In genomic region chr1:138571565-138572361, GRCm38 (mm10) we compare ENCODE assay signal across 10 mouse cellular contexts. TPM values are rescaled to one million over a fixed set of nuclear protein-coding genes. Genes with fewer than 3 reads are reported as not detected.
DNase-seq lines count a peak whose midpoint lies in the region; ATAC-seq lines count a peak whose summit lies in the region.
"Had no signal": no experiment of that assay in that cellular context is flagged by ENCODE, and none has a peak within 500 bp of the region (broad histone marks: within the 10 kb centered on the region; RNA-seq: fewer than 3 reads in every experiment).

No protein-coding gene starts in this region.

- H3K36me3 ChIP-seq in heart, embryonic 14.5 days (ENCODE audit: control insufficient read depth, insufficient read depth, low read length): no peaks in the 10 kb centered on the region
- no peaks in the 10 kb centered on the region for H3K36me3 ChIP-seq in midbrain, embryonic 16.5 days (ENCODE audit: control insufficient read depth, insufficient read depth, low read length)

- H3K27ac ChIP-seq in heart, embryonic 14.5 days (replicated peaks in 1 of 2; ENCODE audit: control insufficient read depth in 1 of 2, insufficient read depth in 1 of 2, low read depth in 2 of 2, low read length in 2 of 2): peak overlapping the region; percentile 78 to 80
- H3K27ac ChIP-seq in midbrain, embryonic 16.5 days (ENCODE audit: low read length): no peak overlapping the region

- peak overlapping the region in 1 of 2 experiments; percentile 22; a peak in 2 of 4 replicates for H3K4me3 ChIP-seq in heart, embryonic 14.5 days (ENCODE audit: control insufficient read depth in 1 of 2, insufficient read depth in 1 of 2, low read depth in 1 of 2, low read length in 2 of 2)
- H3K4me3 ChIP-seq in midbrain, embryonic 16.5 days (ENCODE audit: low read depth, low read length): no peak overlapping the region

- WGBS in heart, embryonic 14.5 days: 14% methylated on average over 22 of the region's 22 CpGs
- WGBS in midbrain, embryonic 16.5 days: 18% methylated on average over 22 of the region's 22 CpGs

- DNase-seq in NIH3T3 (ENCODE audit: low read depth): peak; percentile 76
- DNase-seq in embryo, embryonic 11 days: peak; percentile 58
- no peak for DNase-seq in cerebellum, adult 11 months
- DNase-seq in gastrocnemius, adult 18-20 months (ENCODE audit: low spot score): no peak
- no peak for DNase-seq in T-cell, adult 2 months (ENCODE audit: low spot score)
- DNase-seq: cerebellum, postnatal 10 days; gastrocnemius, postnatal 25 days; thymus, postnatal 14 days had no signal

- H3K27me3 ChIP-seq in heart, embryonic 14.5 days (ENCODE audit: control insufficient read depth, insufficient read depth, low read length): no peaks in the 10 kb centered on the region
- no peaks in the 10 kb centered on the region for H3K27me3 ChIP-seq in midbrain, embryonic 16.5 days (ENCODE audit: control insufficient read depth, insufficient read depth, low read depth, low read length)

- peak overlapping the region; percentile 54 for H3K9ac ChIP-seq in heart, embryonic 14.5 days (ENCODE audit: low read length)
- H3K9ac ChIP-seq in midbrain, embryonic 16.5 days (ENCODE audit: low read depth, low read length): no peak overlapping the region

- H3K9me3 ChIP-seq in heart, embryonic 14.5 days (ENCODE audit: control insufficient read depth, low read length): no peaks in the 10 kb centered on the region
- H3K9me3 ChIP-seq in midbrain, embryonic 16.5 days (replicated peaks; ENCODE audit: control insufficient read depth, low read length, poor library complexity, severe bottlenecking): no peaks in the 10 kb centered on the region

- peaks cover 9 to 23% of the 10 kb centered on the region in 2 experiments for H3K4me1 ChIP-seq in heart, embryonic 14.5 days (ENCODE audit: control insufficient read depth in 2 of 2, insufficient read depth in 2 of 2, low read length in 2 of 2)
- H3K4me1 ChIP-seq in midbrain, embryonic 16.5 days (ENCODE audit: control insufficient read depth, insufficient read depth, low read length): peaks cover 9% of the 10 kb centered on the region

- H3K4me2 ChIP-seq in heart, embryonic 14.5 days (ENCODE audit: low read length): peak overlapping the region; percentile 62
- H3K4me2 ChIP-seq in midbrain, embryonic 16.5 days (ENCODE audit: low read length): peak overlapping the region; percentile 30

- ATAC-seq in heart, embryonic 14.5 days (ENCODE audit: insufficient number of reproducible peaks, insufficient read depth, low FRiP score, low read depth): no peak
- ATAC-seq in midbrain, embryonic 16.5 days: peak; percentile 67

RNA-seq across cellular contexts. Expression of gene Nek7, which starts 48.2 kb away (rescaled TPM):
- 59.8 and 60.4 TPM in 2 replicates for polyA plus RNA-seq in heart, embryonic 14.5 days (2014; fragmentation: Nextera tagmentation; extraction: Ambion mirVana)
- 21.5 and 25.0 TPM in 2 replicates for polyA plus RNA-seq in midbrain, embryonic 16.5 days (2015; fragmentation: Nextera tagmentation; extraction: Ambion mirVana)
- total RNA-seq in gastrocnemius, adult 18-20 months (2021): 100 to 1,000 TPM; 111 to 124 TPM

Comparison
In these comparisons a context has a peak if more than half of its experiments do, and no peak if none do; other contexts are left out.
1. DNase-seq: peak in NIH3T3 (single experiment) and embryo, embryonic 11 days (single experiment); none in cerebellum, adult 11 months (single experiment), gastrocnemius, adult 18-20 months (single experiment) and T-cell, adult 2 months (single experiment).